Mouse (Mus musculus): ENCODE measurements around the gene Nxph4. TPM values are rescaled to one million over a fixed set of nuclear protein-coding genes. Genes with fewer than 3 reads are reported as not detected.

The Nxph4 gene
- polyA plus RNA-seq, 1 experiment from 2014 or later: 0.10 TPM

Other genes with a start within 250 kb of the Nxph4 start
- gene Mbd6, start 245.5 kb downstream of the Nxph4 start, polyA plus RNA-seq (2016; fragmentation: Nextera tagmentation; extraction: Ambion mirVana): 8.5 and 9.8 TPM in 2 replicates
- gene Mars, start 222.8 kb downstream of the Nxph4 start, polyA plus RNA-seq (2016; fragmentation: Nextera tagmentation; extraction: Ambion mirVana): 192 and 193 TPM in 2 replicates
- 15.9 and 16.9 TPM in 2 replicates for gene Arhgap9, start 212.6 kb downstream of the Nxph4 start, polyA plus RNA-seq (2016; fragmentation: Nextera tagmentation; extraction: Ambion mirVana)
- gene Gli1, start 192.6 kb downstream of the Nxph4 start, polyA plus RNA-seq (2016; fragmentation: Nextera tagmentation; extraction: Ambion mirVana): 0.94 and 1.1 TPM in 2 replicates
- 0.10 and 0.16 TPM in 2 replicates for gene Inhbe, start 180.1 kb downstream of the Nxph4 start, polyA plus RNA-seq (2016; fragmentation: Nextera tagmentation; extraction: Ambion mirVana)
- gene Inhbc, start 164.1 kb downstream of the Nxph4 start, polyA plus RNA-seq (2016; fragmentation: Nextera tagmentation; extraction: Ambion mirVana): 1.1 and 1.5 TPM in 2 replicates
- gene R3hdm2, start 154.2 kb downstream of the Nxph4 start, polyA plus RNA-seq (2016; fragmentation: Nextera tagmentation; extraction: Ambion mirVana): 16.7 and 19.0 TPM in 2 replicates
- gene Stac3, start 32.9 kb downstream of the Nxph4 start, polyA plus RNA-seq (2016; fragmentation: Nextera tagmentation; extraction: Ambion mirVana): 0.24 and 0.45 TPM in 2 replicates
- 12.9 and 14.8 TPM in 2 replicates for gene Ndufa4l2, start 19.6 kb downstream of the Nxph4 start, polyA plus RNA-seq (2016; fragmentation: Nextera tagmentation; extraction: Ambion mirVana)
- gene Shmt2, start 12.1 kb downstream of the Nxph4 start, polyA plus RNA-seq (2016; fragmentation: Nextera tagmentation; extraction: Ambion mirVana): 181 and 185 TPM in 2 replicates
- 22.8 and 26.5 TPM in 2 replicates for gene Lrp1, start 86.6 kb upstream of the Nxph4 start, polyA plus RNA-seq (2016; fragmentation: Nextera tagmentation; extraction: Ambion mirVana)
- 19.2 and 19.4 TPM in 2 replicates for gene Stat6, start 108.4 kb upstream of the Nxph4 start, polyA plus RNA-seq (2016; fragmentation: Nextera tagmentation; extraction: Ambion mirVana)
- gene Nemp1, start 132.3 kb upstream of the Nxph4 start, polyA plus RNA-seq (2016; fragmentation: Nextera tagmentation; extraction: Ambion mirVana): 7.0 and 8.0 TPM in 2 replicates
- gene Nab2, start 134.0 kb upstream of the Nxph4 start, polyA plus RNA-seq (2016; fragmentation: Nextera tagmentation; extraction: Ambion mirVana): 2.6 and 3.4 TPM in 2 replicates
- gene Myo1a, start 170.6 kb upstream of the Nxph4 start, polyA plus RNA-seq (2016; fragmentation: Nextera tagmentation; extraction: Ambion mirVana): 0.06 and 0.13 TPM in 2 replicates
- 8.6 and 14.1 TPM in 2 replicates for gene Tac2, start 189.9 kb upstream of the Nxph4 start, polyA plus RNA-seq (2016; fragmentation: Nextera tagmentation; extraction: Ambion mirVana)
- 1.3 and 1.4 TPM in 2 replicates for gene Zbtb39, start 205.0 kb upstream of the Nxph4 start, polyA plus RNA-seq (2016; fragmentation: Nextera tagmentation; extraction: Ambion mirVana)
- gene Gpr182, start 217.2 kb upstream of the Nxph4 start, polyA plus RNA-seq (2016; fragmentation: Nextera tagmentation; extraction: Ambion mirVana): 10.3 and 11.2 TPM in 2 replicates
- 0.22 and 0.30 TPM in 2 replicates for gene Rdh1, start 225.2 kb upstream of the Nxph4 start, polyA plus RNA-seq (2016; fragmentation: Nextera tagmentation; extraction: Ambion mirVana)
- gene Rdh16f1, start 225.2 kb upstream of the Nxph4 start, polyA plus RNA-seq (2016; fragmentation: Nextera tagmentation; extraction: Ambion mirVana): 0.11 and 0.18 TPM in 2 replicates
- not detected in 2 replicates for gene Rdh9, start 241.8 kb upstream of the Nxph4 start, polyA plus RNA-seq (2016; fragmentation: Nextera tagmentation; extraction: Ambion mirVana)